Mouse (Mus musculus) stomach, postnatal 0 days (tissue): ENCODE measurements around the gene Arl6ip4.

Experiments used
- CTCF ChIP-seq: IDR thresholded peaks from 2 replicates; pipeline ENCODE4 v1.5.1; 2016; ENCODE audit warnings: antibody characterized with exemption, low read depth, mild to moderate bottlenecking, moderate library complexity
- EP300 ChIP-seq: optimal IDR thresholded peaks from 2 replicates; pipeline ENCODE3; 2016; ENCODE audit warnings: antibody characterized with exemption

DNA sequence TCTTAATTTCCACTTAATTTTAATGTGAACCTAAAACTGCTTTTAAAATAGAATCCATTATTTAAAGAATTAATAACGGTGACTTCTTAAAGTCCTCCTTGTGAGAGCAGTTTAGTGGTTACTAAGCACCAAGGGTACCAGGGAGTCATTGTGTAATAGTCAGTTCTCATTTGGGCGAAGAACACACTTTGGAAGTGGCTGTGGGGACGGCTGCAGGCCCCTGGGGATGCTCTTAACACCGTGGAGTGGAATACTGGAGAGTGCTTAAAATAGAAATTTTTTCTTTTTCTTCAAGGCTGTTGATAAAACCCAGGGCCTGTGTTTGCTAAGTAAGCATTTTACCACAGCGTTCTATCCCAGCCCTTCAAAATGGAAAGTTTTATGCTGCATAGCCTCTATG is 40.1 kb downstream of the Arl6ip4 start:
- TF ChIP-seq CTCF = no peak
- TF ChIP-seq EP300 = no peak
